Mouse (Mus musculus) urinary bladder, postnatal 0 days (tissue): ENCODE results near the gene March9. TPM values are rescaled to one million over a fixed set of nuclear protein-coding genes. Genes with fewer than 3 reads are reported as not detected.

Experiments used
- polyA plus RNA-seq: library from polyadenylated mRNA; unstranded; fragments of >200 nt; fragmentation: Nextera tagmentation; extraction: Ambion mirVana; gene quantifications from 2 replicates; pipeline ENCODE4 v1.2.1, GENCODE M21; 2015

The March9 gene
- 0.29 and 0.46 TPM in 2 replicates for polyA plus RNA-seq

DNA sequence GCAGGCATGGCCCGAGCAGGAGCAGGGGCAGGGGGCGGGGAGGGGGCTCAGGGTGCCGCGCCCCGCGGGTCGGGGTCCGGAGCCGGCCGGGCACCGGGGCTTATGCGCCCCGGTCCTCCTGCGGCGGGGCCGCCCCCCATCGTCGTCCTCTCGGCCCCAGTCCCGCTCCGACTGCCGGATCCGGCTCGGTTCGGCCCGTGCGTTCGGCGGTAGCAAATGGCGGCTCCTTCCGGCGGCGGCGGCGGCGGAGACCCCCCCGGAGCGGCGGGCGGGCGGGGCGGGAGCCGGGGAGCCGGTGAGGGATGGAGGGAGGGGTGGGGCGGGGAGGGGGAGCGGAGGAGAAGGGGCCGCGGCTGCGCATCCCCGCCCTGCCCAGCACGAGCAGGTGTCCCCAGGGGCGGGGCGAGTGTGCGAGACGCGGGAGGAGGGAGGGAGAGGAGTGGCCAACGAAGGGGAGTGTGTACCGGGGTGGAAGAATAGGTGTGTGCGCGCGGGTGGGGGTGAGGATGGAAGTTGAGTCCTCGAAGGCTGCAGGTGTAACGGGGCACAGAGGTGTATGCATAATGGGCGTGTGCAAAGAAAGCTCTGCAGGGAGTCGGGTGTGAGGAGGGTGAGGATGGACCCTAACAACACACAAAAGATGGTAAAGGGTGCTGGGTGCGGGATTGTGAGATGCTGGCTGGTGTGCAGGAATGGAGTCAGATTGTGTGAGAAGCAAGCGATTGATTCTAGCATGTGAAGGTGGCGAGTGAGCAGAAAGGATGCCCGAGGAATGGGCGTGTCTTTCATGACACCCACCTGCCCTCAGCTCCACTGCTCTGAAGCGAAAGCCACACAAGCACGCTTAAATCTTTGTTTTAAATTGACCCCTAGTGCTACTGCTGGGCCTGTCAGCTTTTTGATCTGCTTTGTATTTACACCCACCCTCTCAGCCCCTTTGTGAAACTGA, at the start of gene March9:
TSS of gene March9 (minus strand) at position 217 of the 949 bp plus-strand sequence.

DNA sequence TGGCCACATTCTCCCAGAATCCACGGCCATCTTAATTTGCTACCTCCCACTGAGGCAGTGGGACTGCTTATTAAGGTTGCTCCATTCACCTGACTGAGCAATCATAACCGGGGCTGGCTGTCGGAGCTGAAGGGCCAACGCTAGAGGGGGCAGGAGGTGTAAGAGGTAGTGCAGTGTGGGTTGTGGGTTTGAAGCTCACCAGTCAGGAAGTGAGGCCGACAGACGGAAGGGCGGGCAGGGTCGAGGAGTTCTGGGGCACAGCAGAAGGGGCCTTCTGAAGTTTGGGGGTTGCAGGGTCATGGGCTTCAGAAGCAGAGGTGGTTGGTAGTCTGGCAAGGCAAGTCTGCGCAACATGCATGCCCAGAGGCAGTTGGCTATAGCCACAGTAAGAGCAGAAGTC, 15.1 kb upstream of the March9 start, which contains the start of gene Agap2:
TSS of gene Agap2 (plus strand) at position 205 of the 400 bp plus-strand sequence.

DNA sequence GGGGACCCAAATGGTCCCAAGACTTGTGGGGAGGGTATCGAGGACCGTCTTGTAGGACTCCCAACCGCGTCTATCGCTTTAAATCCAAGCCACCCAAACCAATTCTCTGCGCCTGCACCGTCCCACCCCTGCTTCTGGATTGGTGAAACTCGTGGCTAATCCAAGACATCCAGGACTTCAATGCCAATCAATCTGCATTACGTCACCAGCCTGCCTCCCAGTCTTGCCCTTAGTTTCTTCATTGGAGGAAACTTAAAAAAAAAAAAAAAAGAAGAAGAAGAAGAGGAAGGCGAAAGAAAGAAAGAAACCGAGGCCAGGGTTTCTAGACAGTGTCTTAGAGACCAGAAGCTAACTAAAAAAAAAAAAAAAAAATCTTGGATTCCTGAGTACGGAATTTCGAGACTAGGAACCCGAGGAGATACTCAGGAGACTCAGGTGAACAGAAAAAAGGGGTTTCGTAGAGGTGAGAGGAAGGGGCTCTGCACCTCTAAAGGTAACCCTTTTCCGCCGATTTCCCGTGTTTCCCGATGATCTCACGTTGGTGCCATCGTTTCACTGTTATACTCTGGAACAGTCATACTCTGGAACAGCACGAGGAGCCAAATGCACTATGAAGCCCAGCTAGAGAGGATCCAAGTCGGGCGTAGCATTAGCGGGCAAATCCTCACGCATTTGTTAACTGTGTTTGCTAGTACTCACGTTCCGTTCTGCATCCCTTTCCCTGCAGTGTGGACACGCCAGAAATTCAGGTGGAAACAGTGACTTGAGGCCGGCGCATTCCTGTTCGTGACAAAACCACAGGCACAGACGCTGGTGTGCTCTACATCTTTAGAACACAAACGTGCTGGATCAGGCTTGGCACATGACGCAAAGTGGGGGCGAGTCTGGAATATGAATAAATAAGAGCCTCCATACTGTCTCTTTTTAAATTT, 10.5 kb upstream of the March9 start, which contains the start of gene Tspan31:
TSS of gene Tspan31 (minus strand) at position 75 of the 932 bp plus-strand sequence.

DNA sequence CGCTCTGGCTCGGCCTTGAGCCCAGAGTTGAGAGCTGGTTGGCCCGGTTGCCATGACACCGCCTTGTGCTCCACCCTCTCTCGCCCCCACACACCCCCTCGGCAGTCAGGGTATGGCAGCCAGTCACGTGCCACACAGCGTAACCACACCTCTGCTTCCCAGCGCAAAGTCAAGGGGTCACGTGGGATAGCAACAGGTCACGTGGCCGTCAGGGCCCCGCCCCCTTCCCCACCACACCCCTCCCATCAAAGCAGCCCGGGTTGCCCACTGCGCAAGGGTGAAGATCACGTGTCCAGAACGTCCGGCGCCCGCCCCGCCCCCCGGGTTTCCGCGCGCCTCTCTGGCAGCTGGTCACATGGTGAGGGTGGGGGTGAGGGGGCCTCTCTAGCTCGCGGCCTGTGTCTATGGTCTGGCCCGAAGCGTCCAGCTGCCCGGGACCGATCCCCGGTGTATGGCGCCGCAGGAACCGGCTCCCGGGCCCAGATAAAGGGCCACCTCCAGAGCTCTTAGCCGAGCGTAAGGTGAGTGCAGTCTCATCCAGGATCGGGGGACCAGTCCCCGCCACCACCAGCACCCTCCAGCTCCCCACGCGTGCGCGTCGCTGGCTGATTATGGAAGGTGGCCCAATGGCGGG, 3.4 kb upstream of the March9 start, which contains the start of gene Cdk4:
TSS of gene Cdk4 (plus strand) at position 296 of the 634 bp plus-strand sequence.

DNA sequence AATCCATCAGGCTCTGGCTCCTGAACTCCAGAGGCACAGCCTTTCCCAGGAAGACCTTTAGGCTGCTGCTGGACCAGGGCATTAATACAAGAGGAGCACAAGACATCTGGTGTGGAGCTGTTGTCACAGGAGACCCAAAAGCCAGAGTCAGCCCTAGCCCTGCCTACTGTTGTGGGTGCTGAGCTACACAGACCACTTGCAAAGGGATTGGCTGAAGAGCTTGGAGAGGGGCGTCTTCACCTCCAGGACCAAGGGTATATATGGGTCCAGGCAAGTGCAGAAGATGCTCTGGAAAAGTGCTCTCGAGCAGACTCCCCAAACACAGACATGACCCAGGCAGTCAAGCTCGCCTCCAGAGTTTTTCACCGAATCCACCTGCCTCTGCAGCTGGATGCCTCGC, 12.0 kb downstream of the March9 start, which contains the start of gene Cyp27b1:
TSS of gene Cyp27b1 (plus strand) at position 297 of the 400 bp plus-strand sequence.

DNA sequence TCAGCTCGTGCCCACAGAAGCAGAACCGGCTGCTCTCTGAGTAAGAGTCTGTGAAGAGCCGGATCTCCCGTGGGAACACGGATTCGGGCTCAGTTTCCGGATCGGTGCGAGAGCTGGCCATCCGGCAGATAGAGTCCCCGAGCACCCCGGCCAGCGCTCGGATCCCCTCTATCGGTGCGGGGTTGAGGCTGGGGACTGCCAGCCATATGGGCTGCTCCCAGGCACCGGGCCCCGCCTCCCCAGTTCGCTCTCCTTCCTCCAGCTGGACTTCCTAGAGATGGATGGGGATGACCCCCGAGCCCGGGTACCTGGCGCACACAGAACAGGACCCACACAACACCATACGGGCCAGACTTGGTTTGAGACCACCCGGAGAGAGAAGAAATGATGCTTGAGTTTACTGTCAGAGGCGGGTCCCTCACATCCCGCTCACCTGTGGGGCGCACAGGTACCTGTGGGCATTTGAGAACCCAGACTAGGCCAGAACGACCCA, 18.7 kb downstream of the March9 start, which contains the start of the genes Mettl1 and Eef1akmt3:
TSS of gene Mettl1 (plus strand) at position 141 of the 493 bp plus-strand sequence.
TSS of gene Eef1akmt3 (minus strand) at position 240 of the 493 bp plus-strand sequence.

DNA sequence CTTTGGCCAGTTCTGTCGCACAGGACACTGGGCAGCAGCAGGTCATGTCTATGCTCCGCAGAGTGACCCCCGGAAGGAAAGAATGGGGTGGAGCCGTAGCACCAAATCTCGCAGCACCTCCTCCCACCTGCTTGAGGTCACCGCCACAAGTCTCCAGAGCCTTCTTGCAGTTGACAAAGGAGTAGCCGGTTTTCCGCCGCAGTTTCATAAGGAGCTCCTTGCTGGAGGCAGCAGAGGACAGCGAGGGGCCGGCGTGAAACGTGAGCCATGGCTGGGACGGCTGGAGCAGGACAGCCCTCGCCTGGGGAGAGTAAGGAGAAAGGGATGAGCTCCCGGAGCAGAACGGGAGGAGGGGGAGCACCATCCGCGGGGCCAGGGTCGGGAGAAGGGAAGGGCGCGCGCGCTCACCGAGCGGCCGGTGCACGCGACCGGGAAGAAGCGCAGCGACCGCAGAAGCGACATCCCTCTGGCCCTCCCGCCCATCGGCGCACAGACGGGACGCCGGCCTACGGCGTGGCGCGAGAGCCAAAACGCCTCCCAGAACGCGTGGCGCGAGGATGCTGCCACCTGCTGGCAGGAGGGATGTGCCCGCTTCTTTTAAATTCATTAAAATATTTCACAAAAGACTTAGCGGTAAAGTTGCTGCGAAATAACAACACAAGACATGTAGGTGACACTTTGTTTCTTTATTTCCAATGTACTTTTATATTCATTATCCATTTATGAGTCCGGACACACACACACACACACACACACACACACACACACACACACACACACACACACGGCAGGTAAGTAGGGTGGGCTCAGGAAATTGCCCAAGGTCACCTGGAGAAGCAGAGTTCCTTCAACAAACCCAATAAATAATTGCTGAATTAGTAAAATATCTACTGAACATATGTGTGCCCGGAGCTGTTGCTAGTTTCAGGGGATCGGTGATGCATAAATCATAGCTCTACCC, 29.4 kb downstream of the March9 start, which contains the start of gene Tsfm:
TSS of gene Tsfm (minus strand) at position 505 of the 961 bp plus-strand sequence.

Other genes starting within 250 kb of the March9 start
- 6.6 and 6.8 TPM in 2 replicates for gene Atp23, start 158.8 kb downstream of the March9 start, polyA plus RNA-seq
- 49.0 TPM in 2 replicates for gene Ctdsp2, start 81.5 kb downstream of the March9 start, polyA plus RNA-seq
- 0.22 and 0.30 TPM in 2 replicates for gene Avil, start 59.5 kb downstream of the March9 start, polyA plus RNA-seq
- gene Tsfm, start 29.3 kb downstream of the March9 start, polyA plus RNA-seq: 41.3 and 42.6 TPM in 2 replicates
- 32.0 and 32.9 TPM in 2 replicates for gene Mettl1, start 18.8 kb downstream of the March9 start, polyA plus RNA-seq
- 0.50 and 0.82 TPM in 2 replicates for gene Eef1akmt3, start 18.7 kb downstream of the March9 start, polyA plus RNA-seq
- gene Cyp27b1, start 11.9 kb downstream of the March9 start, polyA plus RNA-seq: not detected in 2 replicates
- gene Cdk4, start 3.4 kb upstream of the March9 start, polyA plus RNA-seq: 418 and 441 TPM in 2 replicates
- 97.1 and 105 TPM in 2 replicates for gene Tspan31, start 10.1 kb upstream of the March9 start, polyA plus RNA-seq
- 0.18 TPM in 1 of 2 replicates, not detected in the other for gene Agap2, start 15.1 kb upstream of the March9 start, polyA plus RNA-seq
- gene Os9, start 60.9 kb upstream of the March9 start, polyA plus RNA-seq: 56.6 and 59.5 TPM in 2 replicates
- gene B4galnt1, start 105.0 kb upstream of the March9 start, polyA plus RNA-seq: 7.1 and 8.5 TPM in 2 replicates
- 0.63 and 1.5 TPM in 2 replicates for gene Slc26a10, start 120.5 kb upstream of the March9 start, polyA plus RNA-seq
- gene Arhgef25, start 129.9 kb upstream of the March9 start, polyA plus RNA-seq: 108 and 115 TPM in 2 replicates
- 48.2 and 48.6 TPM in 2 replicates for gene Dtx3, start 135.5 kb upstream of the March9 start, polyA plus RNA-seq
- 19.6 and 20.3 TPM in 2 replicates for gene Pip4k2c, start 151.4 kb upstream of the March9 start, polyA plus RNA-seq
- 1.8 and 1.9 TPM in 2 replicates for gene Kif5a, start 203.2 kb upstream of the March9 start, polyA plus RNA-seq
- 145 and 157 TPM in 2 replicates for gene Dctn2, start 206.2 kb upstream of the March9 start, polyA plus RNA-seq
- 8.3 and 9.1 TPM in 2 replicates for gene Mbd6, start 228.8 kb upstream of the March9 start, polyA plus RNA-seq